Comparison of ENCODE assay signal across 13 mouse cellular contexts in the genomic region with DNA sequence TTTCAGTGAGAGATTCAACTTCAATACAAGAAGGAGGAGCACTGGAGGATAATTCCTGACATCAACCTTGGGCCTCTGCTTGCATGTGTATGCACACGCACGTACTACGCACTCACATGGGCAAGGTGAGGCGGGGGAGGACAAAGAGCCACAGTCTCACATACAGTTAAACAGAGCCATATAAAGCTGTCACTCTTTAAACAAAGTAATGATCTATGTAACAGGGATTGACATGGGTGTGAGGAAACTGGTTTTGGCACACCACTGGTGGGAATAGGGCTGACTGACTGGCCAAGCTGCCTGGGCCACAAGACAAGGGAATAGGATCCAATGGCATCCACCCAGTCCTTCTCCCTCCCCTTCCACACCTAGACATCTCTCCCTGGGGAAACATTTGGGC. TPM values are rescaled to one million over a fixed set of nuclear protein-coding genes. Genes with fewer than 3 reads are reported as not detected.
A peak's percentile ranks its signal among the peaks of the same experiment; 100 is the strongest.
DNase-seq lines count a peak whose midpoint lies in the region; ATAC-seq and TF ChIP-seq lines count a peak whose summit lies in the region.
"Had no signal": no experiment of that assay in that cellular context is flagged by ENCODE, and none has a peak within 500 bp of the region (broad histone marks: within the 10 kb centered on the region; RNA-seq: fewer than 3 reads in every experiment).

No protein-coding gene starts in this region.

- H3K27me3 ChIP-seq in hindbrain, embryonic 10.5 days (ENCODE audit: insufficient read depth, poor library complexity, severe bottlenecking), result no peaks in the 10 kb centered on the region
- H3K27me3 ChIP-seq in hindbrain, embryonic 12.5 days, result no peaks in the 10 kb centered on the region
- H3K27me3 ChIP-seq in E14TG2a.4 (ENCODE audit: insufficient read depth, low read length), result no peaks in the 10 kb centered on the region
- H3K27me3 ChIP-seq in embryonic facial prominence, embryonic 13.5 days, result no peaks in the 10 kb centered on the region
- H3K27me3 ChIP-seq in intestine, embryonic 16.5 days (replicated peaks; ENCODE audit: control insufficient read depth, insufficient read depth, low read length), result no peaks in the 10 kb centered on the region
- H3K27me3 ChIP-seq: midbrain, embryonic 15.5 days had no signal

- no peaks in the 10 kb centered on the region for H3K36me3 ChIP-seq in hindbrain, embryonic 10.5 days
- H3K36me3 ChIP-seq in hindbrain, embryonic 12.5 days, result no peaks in the 10 kb centered on the region
- H3K36me3 ChIP-seq in E14TG2a.4 (ENCODE audit: insufficient read depth, low read length), result no peaks in the 10 kb centered on the region
- H3K36me3 ChIP-seq in embryonic facial prominence, embryonic 13.5 days, result no peaks in the 10 kb centered on the region
- H3K36me3 ChIP-seq in intestine, embryonic 16.5 days (ENCODE audit: control insufficient read depth, insufficient read depth, low read length), result no peaks in the 10 kb centered on the region
- H3K36me3 ChIP-seq: heart, embryonic 10.5 days; midbrain, embryonic 15.5 days had no signal

- DNase-seq in hindbrain, embryonic 10.5 days (ENCODE audit: low spot score), result no peak
- no peak for DNase-seq in cerebellum, postnatal 36 days
- no peak for DNase-seq in urinary bladder, postnatal 14 days (ENCODE audit: low spot score)
- DNase-seq: kidney, adult 2 months; liver; lung, postnatal 36 days; thymus, postnatal 36 days had no signal

- TF ChIP-seq CTCF in E14TG2a.4 (conservative IDR thresholded peaks at IDR 0.05; ENCODE audit: low read length), result no peak

- 96% methylated on average over 4 of the region's 4 CpGs for WGBS in hindbrain, embryonic 10.5 days
- WGBS in hindbrain, embryonic 12.5 days, result 90% methylated on average over 4 of the region's 4 CpGs
- WGBS in embryonic facial prominence, embryonic 13.5 days, result 87% methylated on average over 4 of the region's 4 CpGs
- 59% methylated on average over 4 of the region's 4 CpGs for WGBS in intestine, embryonic 16.5 days

- ATAC-seq in hindbrain, embryonic 12.5 days (ENCODE audit: low FRiP score), result no peak
- ATAC-seq in embryonic facial prominence, embryonic 13.5 days (ENCODE audit: insufficient number of reproducible peaks, insufficient read depth, low FRiP score, low TSS enrichment, low read depth), result no peak
- ATAC-seq in intestine, embryonic 16.5 days, result peak; percentile 65
- ATAC-seq: midbrain, embryonic 15.5 days had no signal

- 0 out of 2 replicates have a peak overlapping the region, but pooled peaks have one; percentile 56 for H3K27ac ChIP-seq in hindbrain, embryonic 10.5 days
- H3K27ac ChIP-seq in hindbrain, embryonic 12.5 days, result no peak overlapping the region
- H3K27ac ChIP-seq in embryonic facial prominence, embryonic 13.5 days, result peak overlapping the region; percentile 63
- H3K27ac ChIP-seq in intestine, embryonic 16.5 days (ENCODE audit: low read length), result peak overlapping the region; percentile 23; the same call in 1 of the 2 replicates
- H3K27ac ChIP-seq: heart, embryonic 10.5 days; midbrain, embryonic 15.5 days had no signal

- peaks cover 56% of the 10 kb centered on the region for H3K4me1 ChIP-seq in hindbrain, embryonic 10.5 days (replicated peaks)
- H3K4me1 ChIP-seq in hindbrain, embryonic 12.5 days, result peaks cover 39% of the 10 kb centered on the region
- peaks cover 100% of the 10 kb centered on the region for H3K4me1 ChIP-seq in E14TG2a.4 (replicated peaks; ENCODE audit: low read depth, low read length)
- H3K4me1 ChIP-seq in embryonic facial prominence, embryonic 13.5 days, result peaks cover 81% of the 10 kb centered on the region
- H3K4me1 ChIP-seq in intestine, embryonic 16.5 days (ENCODE audit: control insufficient read depth, insufficient read depth, low read length), result peaks cover 21% of the 10 kb centered on the region

- no peak overlapping the region for H3K9ac ChIP-seq in hindbrain, embryonic 12.5 days
- no peak overlapping the region for H3K9ac ChIP-seq in embryonic facial prominence, embryonic 13.5 days
- no peak overlapping the region for H3K9ac ChIP-seq in intestine, embryonic 16.5 days (ENCODE audit: low read depth, low read length)
- H3K9ac ChIP-seq: midbrain, embryonic 15.5 days had no signal

- no peaks in the 10 kb centered on the region for H3K9me3 ChIP-seq in hindbrain, embryonic 10.5 days
- H3K9me3 ChIP-seq in hindbrain, embryonic 12.5 days (replicated peaks), result no peaks in the 10 kb centered on the region
- H3K9me3 ChIP-seq in E14TG2a.4 (ENCODE audit: low read length), result no peaks in the 10 kb centered on the region
- no peaks in the 10 kb centered on the region for H3K9me3 ChIP-seq in embryonic facial prominence, embryonic 13.5 days
- H3K9me3 ChIP-seq in intestine, embryonic 16.5 days (ENCODE audit: control insufficient read depth, low read length), result no peaks in the 10 kb centered on the region
- H3K9me3 ChIP-seq: heart, embryonic 10.5 days; midbrain, embryonic 15.5 days had no signal

- H3K4me3 ChIP-seq in hindbrain, embryonic 10.5 days, result no peak overlapping the region
- no peak overlapping the region for H3K4me3 ChIP-seq in hindbrain, embryonic 12.5 days
- H3K4me3 ChIP-seq in E14TG2a.4 (replicated peaks; ENCODE audit: low read length), result peak overlapping the region; percentile 29
- no peak overlapping the region for H3K4me3 ChIP-seq in embryonic facial prominence, embryonic 13.5 days
- no peak overlapping the region for H3K4me3 ChIP-seq in intestine, embryonic 16.5 days (ENCODE audit: low read length)
- H3K4me3 ChIP-seq: heart, embryonic 10.5 days; midbrain, embryonic 15.5 days had no signal

- H3K4me2 ChIP-seq in hindbrain, embryonic 12.5 days (replicated peaks), result no peak overlapping the region
- peak overlapping the region; percentile 5; the same call in 1 of the 2 replicates for H3K4me2 ChIP-seq in embryonic facial prominence, embryonic 13.5 days
- H3K4me2 ChIP-seq in intestine, embryonic 16.5 days (ENCODE audit: low read depth, low read length), result no peak overlapping the region
- H3K4me2 ChIP-seq: midbrain, embryonic 15.5 days had no signal

RNA-seq across cellular contexts. Expression of gene Ldlrad3, which starts 57.0 kb away (rescaled TPM):
- polyA plus RNA-seq in hindbrain, embryonic 10.5 days (2016; fragmentation: Nextera tagmentation; extraction: Ambion mirVana), result 54.4 and 55.9 TPM in 2 replicates
- polyA plus RNA-seq in hindbrain, embryonic 12.5 days (2016; fragmentation: Nextera tagmentation; extraction: Ambion mirVana), result 54.9 and 58.4 TPM in 2 replicates
- 52.4 and 53.3 TPM in 2 replicates for polyA plus RNA-seq in embryonic facial prominence, embryonic 13.5 days (2015; fragmentation: Nextera tagmentation; extraction: Ambion mirVana)
- 17.9 and 18.8 TPM in 2 replicates for polyA plus RNA-seq in intestine, embryonic 16.5 days (2015; fragmentation: Nextera tagmentation; extraction: Ambion mirVana)
